ENCODE assay signal across 21 mouse cellular contexts in genomic region chr3:69456071-69456470, GRCm38 (mm10).
DNase-seq lines count a peak whose midpoint lies in the region; ATAC-seq and TF ChIP-seq lines count a peak whose summit lies in the region.
"Had no signal": no experiment of that assay in that cellular context is flagged by ENCODE, and none has a peak within 500 bp of the region (broad histone marks: within the 10 kb centered on the region; RNA-seq: fewer than 3 reads in every experiment).

No protein-coding gene starts in this region.

- WGBS in embryonic facial prominence, embryonic 14.5 days = 79% methylated on average over 5 of the region's 5 CpGs
- 92% methylated on average over 5 of the region's 5 CpGs for WGBS in embryonic facial prominence, embryonic 10.5 days

- no peak overlapping the region for H3K4me3 ChIP-seq in embryonic facial prominence, embryonic 14.5 days (ENCODE audit: low read depth, low read length)
- no peak overlapping the region for H3K4me3 ChIP-seq in embryonic facial prominence, embryonic 10.5 days
- H3K4me3 ChIP-seq: embryonic facial prominence, embryonic 12.5 days; forebrain, embryonic 12.5 days; heart, adult 2 months; heart, embryonic 15.5 days; hindbrain, embryonic 10.5 days; intestine, embryonic 15.5 days had no signal

- TF ChIP-seq POLR2A in brain, embryonic 14.5 days (IDR thresholded peaks at IDR 0.05; ENCODE audit: borderline replicate concordance, extremely low read depth, insufficient read depth, insufficient read length, poor library complexity, severe bottlenecking) = no peak

- no peak; the same call in 1 of the 2 replicates for ATAC-seq in embryonic facial prominence, embryonic 14.5 days (ENCODE audit: low read depth)
- ATAC-seq: forebrain, embryonic 16.5 days; intestine, embryonic 15.5 days had no signal

- intact Hi-C loops in gastrocnemius, postnatal 36 days (cut with DNase I) = no loop called here

- TF ChIP-seq CTCF in brain, embryonic 14.5 days (IDR thresholded peaks at IDR 0.05; ENCODE audit: borderline replicate concordance, extremely low read depth, insufficient read depth, insufficient read length) = no peak

- DNase-seq in embryonic facial prominence, embryonic 14.5 days (ENCODE audit: low spot score) = peak; percentile 68
- DNase-seq in embryonic facial prominence, embryonic 10.5 days (ENCODE audit: low spot score) = no peak
- peak; percentile 53 for DNase-seq in brain, embryonic 14.5 days (ENCODE audit: low read depth)
- DNase-seq in gastrocnemius, adult 8-10 months (ENCODE audit: low spot score in 2 of 2) = peak; percentile 54 to 71
- peak; percentile 31 to 38 for DNase-seq in gastrocnemius, postnatal 36 days
- DNase-seq in lung, postnatal 4 days = no peak
- no peak for DNase-seq in frontal cortex, postnatal 25 days (ENCODE audit: low spot score in 2 of 2)
- DNase-seq: adrenal gland, postnatal 14 days; cerebellum, adult 18-20 months; cerebellum, adult 9-11 months; embryo, embryonic 11 days; heart, adult 2 months; heart, postnatal 14 days had no signal

- H3K9me3 ChIP-seq in embryonic facial prominence, embryonic 14.5 days (ENCODE audit: control insufficient read depth, low read length) = no peaks in the 10 kb centered on the region
- no peaks in the 10 kb centered on the region for H3K9me3 ChIP-seq in embryonic facial prominence, embryonic 10.5 days
- H3K9me3 ChIP-seq: embryonic facial prominence, embryonic 12.5 days; forebrain, embryonic 12.5 days; heart, embryonic 15.5 days; hindbrain, embryonic 10.5 days; intestine, embryonic 15.5 days had no signal

- H3K27ac ChIP-seq in embryonic facial prominence, embryonic 14.5 days (replicated peaks; ENCODE audit: low read depth, low read length) = no peak overlapping the region
- no peak overlapping the region for H3K27ac ChIP-seq in embryonic facial prominence, embryonic 10.5 days (replicated peaks)
- H3K27ac ChIP-seq: embryonic facial prominence, embryonic 12.5 days; forebrain, embryonic 12.5 days; heart, adult 2 months; heart, embryonic 15.5 days; hindbrain, embryonic 10.5 days; hindbrain, embryonic 14.5 days; intestine, embryonic 15.5 days had no signal

- H3K27me3 ChIP-seq in embryonic facial prominence, embryonic 14.5 days (replicated peaks; ENCODE audit: control insufficient read depth, insufficient read depth, low read length) = no peaks in the 10 kb centered on the region
- H3K27me3 ChIP-seq in embryonic facial prominence, embryonic 10.5 days (replicated peaks; ENCODE audit: low read depth, poor library complexity, severe bottlenecking) = no peaks in the 10 kb centered on the region
- H3K27me3 ChIP-seq: embryonic facial prominence, embryonic 12.5 days; forebrain, embryonic 12.5 days; heart, embryonic 15.5 days; intestine, embryonic 15.5 days had no signal

- H3K4me2 ChIP-seq in embryonic facial prominence, embryonic 14.5 days (ENCODE audit: low read depth, low read length) = no peak overlapping the region
- H3K4me2 ChIP-seq: embryonic facial prominence, embryonic 12.5 days; forebrain, embryonic 12.5 days; heart, embryonic 11.5 days; heart, embryonic 15.5 days; hindbrain, embryonic 14.5 days; intestine, embryonic 15.5 days had no signal

- no peaks in the 10 kb centered on the region for H3K4me1 ChIP-seq in embryonic facial prominence, embryonic 14.5 days (ENCODE audit: control insufficient read depth, insufficient read depth, low read length)
- H3K4me1 ChIP-seq in embryonic facial prominence, embryonic 10.5 days = no peaks in the 10 kb centered on the region
- H3K4me1 ChIP-seq: embryonic facial prominence, embryonic 12.5 days; hindbrain, embryonic 10.5 days; intestine, embryonic 15.5 days had no signal

- no peaks in the 10 kb centered on the region for H3K36me3 ChIP-seq in embryonic facial prominence, embryonic 14.5 days (ENCODE audit: control insufficient read depth, insufficient read depth, low read length)
- no peaks in the 10 kb centered on the region for H3K36me3 ChIP-seq in embryonic facial prominence, embryonic 10.5 days (replicated peaks)
- H3K36me3 ChIP-seq: embryonic facial prominence, embryonic 12.5 days; forebrain, embryonic 12.5 days; heart, embryonic 15.5 days; hindbrain, embryonic 10.5 days; intestine, embryonic 15.5 days had no signal

- H3K9ac ChIP-seq in embryonic facial prominence, embryonic 14.5 days (ENCODE audit: low read depth, low read length) = no peak overlapping the region
- H3K9ac ChIP-seq: embryonic facial prominence, embryonic 12.5 days; forebrain, embryonic 12.5 days; heart, embryonic 15.5 days; hindbrain, embryonic 14.5 days; intestine, embryonic 15.5 days had no signal

Comparison
In these comparisons a context has a peak if more than half of its experiments do, and no peak if none do; other contexts are left out.
1. DNase-seq: peak in embryonic facial prominence, embryonic 14.5 days (single experiment), brain, embryonic 14.5 days (single experiment), gastrocnemius, adult 8-10 months (2 of 2) and gastrocnemius, postnatal 36 days (2 of 2); none in embryonic facial prominence, embryonic 10.5 days (single experiment), lung, postnatal 4 days (0 of 2) and frontal cortex, postnatal 25 days (0 of 2).